Mouse (Mus musculus): ENCODE measurements around the gene Flt3.

The Flt3 gene

DNA sequence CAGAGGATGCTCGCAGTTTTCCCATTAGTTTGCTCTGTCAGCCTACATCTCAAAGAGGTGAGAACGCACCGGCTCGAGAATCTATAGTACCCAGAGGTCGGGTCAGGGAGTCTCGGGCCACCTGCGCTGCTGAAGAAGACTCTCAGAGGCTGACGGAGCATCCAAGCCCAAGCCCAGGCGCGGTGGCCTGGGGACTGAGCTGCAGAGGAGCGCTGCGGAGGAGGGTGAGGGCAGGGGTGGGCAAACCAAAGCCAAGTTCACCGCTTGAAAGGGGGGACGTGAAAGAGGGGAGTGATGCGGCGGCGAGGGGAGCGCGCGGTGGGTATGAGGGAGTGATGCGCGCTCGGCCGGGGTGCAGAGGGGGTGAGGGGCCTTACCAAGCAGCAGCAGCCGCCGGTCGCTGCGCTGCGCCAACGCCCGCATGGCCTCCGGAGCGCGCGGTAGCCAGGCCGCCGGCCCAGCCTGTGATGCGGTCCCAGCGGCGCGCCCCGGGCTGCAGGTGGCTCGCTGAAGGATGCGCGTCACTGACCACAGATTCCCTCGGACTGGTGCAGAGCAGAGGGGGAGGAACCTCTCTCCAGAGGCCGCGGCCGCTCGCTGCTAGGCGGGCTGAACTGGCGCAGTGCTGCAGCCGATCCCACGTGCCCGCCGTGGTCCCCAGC is at the start of gene Flt3:
Gene Flt3 (minus strand): TSS at position 647 of the 662 bp plus-strand sequence.
- peak; percentile 42 to 49 for DNase-seq

DNA sequence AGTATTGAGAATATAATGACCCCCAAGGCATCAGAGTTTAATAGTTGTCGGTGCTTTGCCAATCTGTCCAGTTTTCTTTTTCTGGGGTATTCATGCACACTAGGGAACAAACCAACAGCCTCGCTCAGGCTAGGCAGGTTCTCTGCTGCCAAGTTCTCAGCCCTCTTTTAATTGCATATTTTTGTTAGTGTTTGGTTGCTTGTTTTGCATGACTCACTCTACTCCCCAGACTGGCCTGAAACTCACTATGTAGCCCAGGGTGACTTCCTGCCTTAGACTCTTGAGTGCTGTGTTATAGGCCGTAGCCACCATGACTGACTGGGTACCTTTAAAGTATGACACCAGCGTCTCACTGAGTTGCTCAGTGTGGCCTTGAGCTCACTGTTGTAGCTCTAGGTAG is 48.6 kb upstream of the Flt3 start:
- no peak for DNase-seq

DNA sequence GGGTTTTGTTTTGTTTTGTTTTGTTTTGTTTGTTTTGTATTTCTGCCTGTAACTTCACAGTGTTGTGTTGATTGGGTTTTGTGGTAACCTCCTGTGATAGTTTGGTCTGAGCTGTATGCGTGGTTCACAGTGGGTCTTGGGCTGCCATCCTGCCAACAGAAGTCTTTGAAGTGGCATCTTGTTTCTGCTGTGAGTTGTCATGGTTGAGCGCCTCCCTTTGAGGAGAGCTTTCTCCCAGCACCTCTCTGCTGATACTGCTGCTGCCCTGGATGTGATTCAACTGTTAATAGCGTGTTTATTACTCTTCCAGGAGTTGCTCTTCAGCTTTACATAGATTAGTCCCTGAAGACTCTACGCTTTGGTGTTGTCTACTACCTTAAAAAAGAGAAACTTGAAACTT is 48.2 kb upstream of the Flt3 start:
- DNase-seq: no peak

DNA sequence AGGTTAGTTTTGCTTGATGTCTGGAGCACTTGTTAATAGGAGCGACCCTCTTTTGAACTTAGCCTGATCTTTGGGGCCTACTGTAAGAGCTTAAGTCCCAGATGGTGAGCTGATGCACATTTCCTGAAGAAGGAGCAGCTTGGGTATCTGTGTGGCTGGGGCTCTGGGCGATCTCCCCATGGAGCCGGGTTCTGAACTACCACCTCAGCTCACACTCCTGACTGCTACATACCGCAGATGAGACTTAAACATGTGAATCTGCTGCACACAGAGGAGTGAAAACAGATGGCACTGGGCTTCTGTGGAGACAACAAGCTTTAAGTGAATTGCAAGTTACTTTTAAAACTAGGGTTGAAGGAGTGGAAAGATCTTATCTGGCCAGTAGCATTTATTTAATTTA is 45.0 kb upstream of the Flt3 start:
- DNase-seq: no peak

DNA sequence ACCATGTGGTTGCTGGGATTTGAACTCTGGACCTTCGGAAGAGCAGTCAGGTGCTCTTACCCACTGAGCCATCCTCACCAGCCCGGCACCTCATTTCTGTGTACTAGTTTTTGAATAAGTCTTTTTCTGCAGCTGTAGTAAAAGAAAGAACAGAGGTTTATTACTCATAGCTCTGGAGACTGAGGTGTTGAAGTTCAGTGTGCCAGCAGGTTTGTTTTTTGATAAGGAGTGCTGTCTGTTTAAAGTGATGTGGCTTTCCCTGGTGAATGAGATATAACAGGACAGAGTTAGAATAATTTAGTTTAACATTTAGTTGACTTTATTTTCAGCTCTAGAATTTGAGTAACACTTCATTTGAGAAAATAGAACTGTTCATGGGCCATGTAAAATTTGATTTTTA is 44.5 kb upstream of the Flt3 start:
- DNase-seq: no peak

DNA sequence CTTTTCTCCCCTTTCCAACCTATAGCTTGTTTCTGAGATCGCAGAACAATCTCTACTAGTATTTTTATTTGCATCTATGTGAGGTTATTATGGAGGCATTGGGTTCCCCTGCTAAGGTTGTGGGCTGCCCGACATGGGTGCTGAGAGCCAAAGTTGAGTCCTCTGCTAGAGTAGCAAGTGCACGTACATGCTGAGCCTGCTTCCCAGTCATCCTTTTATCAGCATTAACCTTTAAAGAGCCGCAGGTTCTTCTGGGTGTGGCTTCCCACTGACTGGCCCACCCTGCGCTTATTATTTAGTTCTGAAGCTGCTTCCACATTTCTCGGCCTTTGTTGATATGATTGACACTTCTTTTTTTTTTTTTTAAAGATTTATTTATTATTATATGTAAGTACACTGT is 44.0 kb upstream of the Flt3 start:
- no peak for DNase-seq

DNA sequence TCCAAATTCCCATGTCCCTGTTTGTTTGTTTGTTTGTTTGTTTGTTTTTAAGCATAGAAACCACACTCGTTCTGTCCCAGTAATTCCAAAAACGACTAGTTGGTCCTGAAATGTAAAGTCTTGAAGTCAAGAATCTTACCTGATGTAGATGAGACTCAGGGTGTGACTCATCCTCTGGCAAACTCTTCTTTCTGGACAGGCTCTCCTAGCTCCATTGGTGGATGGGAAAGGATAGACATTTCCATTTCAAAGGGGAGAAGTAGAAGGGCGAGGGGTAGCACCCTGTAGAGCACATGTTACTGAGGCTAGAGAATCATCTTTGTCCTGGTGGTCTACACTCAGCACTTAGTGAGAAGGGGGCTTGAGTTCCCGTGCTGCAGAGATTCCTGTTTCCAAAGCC is 42.5 kb upstream of the Flt3 start:
- DNase-seq: no peak

DNA sequence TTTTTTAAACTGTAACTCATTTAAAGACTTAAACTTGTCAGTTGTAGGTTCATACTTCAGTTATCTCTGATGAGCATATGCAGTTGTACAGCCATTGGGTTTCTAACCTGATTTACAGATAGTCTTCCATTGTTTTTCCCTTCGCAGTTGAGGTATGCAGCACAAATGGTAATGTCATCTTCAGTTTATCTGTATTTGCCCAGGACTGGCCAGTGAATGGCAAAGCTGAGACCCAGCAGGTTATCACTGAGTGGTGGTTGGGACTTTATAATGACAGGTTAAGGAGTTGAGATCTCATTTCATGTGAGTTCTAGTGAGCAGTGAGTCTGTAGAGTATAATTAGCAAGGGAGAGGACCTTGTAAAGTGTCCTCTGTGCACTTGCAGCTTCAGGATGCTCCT is 41.7 kb upstream of the Flt3 start:
- no peak for DNase-seq

DNA sequence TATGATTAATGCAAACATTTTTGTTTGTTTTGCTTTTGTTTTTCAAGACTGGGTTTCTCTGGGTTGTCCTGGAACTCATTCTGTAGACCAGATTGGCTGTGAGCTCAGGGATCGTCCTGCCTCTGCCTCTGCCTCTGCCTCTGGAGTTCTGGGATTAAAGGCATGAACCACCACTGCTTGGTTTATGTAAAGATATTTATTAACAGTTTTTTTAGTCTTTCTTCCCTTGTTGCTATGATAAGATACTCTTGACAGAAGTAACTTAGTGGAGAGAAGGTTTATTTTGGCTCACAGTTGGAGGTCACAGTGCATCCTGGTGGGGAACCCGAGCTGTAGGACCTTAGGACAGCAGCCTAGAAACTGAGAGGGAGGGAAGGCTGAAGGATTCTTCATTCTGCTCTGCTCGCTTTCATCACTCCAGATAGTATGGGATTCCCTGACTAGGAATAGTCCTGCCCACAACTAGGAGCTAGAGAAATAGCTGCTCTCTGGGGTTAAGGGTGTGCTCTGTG is 40.8 kb upstream of the Flt3 start:
- DNase-seq: no peak

DNA sequence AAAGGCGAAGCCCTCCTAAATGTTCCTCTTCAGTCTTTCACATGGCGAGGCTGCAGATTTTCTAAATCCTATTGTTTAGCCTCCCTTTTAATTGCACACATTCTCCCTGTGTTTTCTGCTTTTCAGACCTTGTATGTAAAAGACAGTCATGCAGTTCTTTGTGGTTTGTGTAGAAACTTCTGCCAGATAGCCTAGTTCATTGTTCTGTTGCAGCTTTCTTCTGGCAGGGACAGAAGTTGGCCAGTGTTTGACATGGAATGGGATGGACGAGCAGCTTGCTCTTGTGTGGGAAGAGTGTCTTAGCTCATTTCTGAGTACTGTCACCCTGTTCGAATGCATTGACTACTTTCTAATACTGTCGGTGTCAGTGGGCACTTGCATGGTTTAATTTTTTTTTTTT is 36.2 kb upstream of the Flt3 start:
- no peak for DNase-seq

DNA sequence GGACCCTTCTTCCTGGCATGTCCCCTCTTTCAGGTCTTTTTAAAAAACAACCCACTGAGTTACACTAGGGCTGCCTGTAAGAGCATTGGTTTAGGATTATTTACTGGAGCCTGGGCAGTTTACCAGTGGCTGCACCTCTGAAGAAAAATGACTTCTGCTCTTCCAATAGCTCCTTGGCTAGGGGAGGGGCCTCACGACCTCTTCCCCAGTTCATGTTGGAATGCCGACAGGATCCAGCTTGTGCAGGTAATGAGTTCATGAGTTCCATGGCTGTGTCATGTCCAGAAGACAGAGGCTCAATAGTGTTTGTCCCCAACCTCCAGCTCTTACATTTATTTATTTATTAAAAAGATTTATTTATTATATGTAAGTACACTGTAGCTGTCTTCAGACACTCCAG is 35.5 kb upstream of the Flt3 start:
- DNase-seq: no peak

DNA sequence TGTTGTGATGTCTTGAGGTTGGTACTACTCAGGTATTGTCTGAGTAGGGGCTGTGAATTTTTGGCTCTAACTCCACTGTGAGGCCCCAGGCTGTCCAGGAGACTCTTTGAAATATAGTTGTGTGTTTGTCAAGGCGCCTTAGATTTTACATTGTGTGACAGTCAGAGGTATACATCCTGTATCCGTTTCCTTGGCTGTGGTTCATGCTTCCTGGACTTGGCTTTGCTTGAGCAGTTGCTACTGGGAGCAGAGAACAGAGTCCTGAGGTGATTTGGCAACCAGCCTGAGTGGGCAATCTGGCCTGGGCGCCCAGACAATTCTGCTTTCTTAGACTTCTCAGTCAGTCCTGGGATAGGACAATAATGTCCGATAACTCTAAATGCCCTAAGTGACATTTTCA is 34.9 kb upstream of the Flt3 start:
- peak; percentile 95 to 98 for DNase-seq

DNA sequence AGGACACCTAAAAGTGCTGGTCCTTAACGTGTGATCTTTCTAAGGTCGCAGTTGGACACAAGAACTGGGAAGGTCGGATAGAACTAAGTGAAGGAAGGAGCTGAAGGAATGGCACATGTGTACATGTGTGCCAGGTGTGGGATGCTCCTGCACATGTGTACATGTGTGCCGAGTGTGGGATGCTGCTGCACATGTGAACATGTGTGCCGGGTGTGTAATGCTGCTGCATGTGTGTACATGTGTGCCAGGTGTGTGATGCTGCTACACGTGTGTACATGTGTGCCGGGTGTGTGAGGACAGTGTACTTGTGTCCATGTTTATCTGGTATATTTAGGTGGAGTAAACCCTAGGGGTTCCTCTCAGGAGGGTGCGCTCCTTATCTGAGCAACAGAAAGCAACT is 32.6 kb upstream of the Flt3 start:
- no peak for DNase-seq

DNA sequence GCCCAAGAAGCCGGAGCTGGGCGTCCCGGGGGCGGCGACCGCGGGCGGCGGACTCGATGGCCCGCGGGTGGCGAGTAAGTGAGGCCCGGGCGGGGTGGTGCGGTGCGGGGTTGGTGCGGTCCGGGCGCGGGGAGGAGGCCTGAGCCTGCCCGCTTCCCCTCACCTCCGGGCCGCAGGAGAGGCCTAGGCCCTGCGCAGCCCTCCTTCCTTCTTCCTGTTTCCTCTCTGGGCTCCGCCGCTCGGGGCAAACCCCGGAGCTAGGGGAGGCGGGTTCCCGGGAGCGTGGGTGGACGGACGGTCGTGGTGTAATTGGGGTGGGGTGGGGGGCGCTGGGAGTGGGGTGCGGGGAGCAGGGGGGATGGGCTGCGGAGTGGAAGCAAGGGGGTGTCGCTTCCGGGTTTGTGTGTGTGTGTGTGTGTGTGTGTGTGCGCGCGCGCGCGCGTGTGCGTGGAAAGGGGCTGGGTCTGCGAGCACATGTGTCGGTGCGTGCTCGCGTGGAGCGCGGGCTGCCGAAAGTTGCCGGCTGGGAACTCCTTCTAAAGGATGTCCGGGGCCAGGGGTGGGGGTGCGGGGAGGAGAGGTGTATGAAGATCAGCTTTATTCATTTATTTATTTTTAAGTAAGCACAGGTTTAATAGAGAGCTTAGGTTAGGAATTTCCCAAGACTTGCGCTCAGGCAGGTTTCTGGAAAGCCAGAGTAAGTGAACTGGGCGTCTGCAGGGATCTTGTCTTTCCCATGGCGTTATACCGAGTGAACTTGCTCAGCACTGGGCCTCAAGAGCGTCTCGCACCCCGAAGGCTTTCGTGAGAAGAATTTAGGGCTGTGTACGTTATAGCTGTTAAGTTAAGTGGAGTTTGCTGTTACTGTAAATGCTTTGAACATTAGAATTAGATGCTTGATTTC is 30.9 kb upstream of the Flt3 start:
- DNase-seq: peak; percentile 84 to 87

DNA sequence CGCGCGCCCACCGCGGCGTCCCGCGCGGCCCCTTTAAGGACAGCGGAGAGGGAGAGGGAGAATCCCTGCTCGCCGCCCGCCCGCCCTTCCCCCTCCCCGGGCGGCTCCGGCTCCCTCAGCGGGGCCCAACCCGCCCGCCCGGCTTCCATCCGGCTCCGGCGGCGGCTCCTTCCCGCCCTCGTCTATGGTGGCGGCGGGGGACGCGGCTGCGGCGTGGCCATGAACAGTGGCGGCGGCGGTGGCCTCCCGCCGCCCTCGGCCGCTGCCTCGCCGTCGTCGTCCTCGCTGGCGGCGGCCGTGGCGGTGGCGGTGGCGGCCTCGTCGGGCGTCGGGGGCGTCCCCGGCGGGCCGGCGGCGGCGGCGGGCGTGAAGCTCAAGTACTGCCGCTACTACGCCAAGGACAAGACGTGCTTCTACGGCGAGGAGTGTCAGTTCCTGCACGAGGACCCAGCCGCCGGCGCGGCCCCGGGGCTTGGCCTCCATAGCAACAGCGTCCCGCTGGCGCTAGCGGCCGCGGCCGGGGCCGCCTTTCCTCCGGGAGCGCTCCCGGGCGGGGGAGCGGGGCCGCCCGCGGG is 30.2 kb upstream of the Flt3 start:
- peak; percentile 64 to 66 for DNase-seq

DNA sequence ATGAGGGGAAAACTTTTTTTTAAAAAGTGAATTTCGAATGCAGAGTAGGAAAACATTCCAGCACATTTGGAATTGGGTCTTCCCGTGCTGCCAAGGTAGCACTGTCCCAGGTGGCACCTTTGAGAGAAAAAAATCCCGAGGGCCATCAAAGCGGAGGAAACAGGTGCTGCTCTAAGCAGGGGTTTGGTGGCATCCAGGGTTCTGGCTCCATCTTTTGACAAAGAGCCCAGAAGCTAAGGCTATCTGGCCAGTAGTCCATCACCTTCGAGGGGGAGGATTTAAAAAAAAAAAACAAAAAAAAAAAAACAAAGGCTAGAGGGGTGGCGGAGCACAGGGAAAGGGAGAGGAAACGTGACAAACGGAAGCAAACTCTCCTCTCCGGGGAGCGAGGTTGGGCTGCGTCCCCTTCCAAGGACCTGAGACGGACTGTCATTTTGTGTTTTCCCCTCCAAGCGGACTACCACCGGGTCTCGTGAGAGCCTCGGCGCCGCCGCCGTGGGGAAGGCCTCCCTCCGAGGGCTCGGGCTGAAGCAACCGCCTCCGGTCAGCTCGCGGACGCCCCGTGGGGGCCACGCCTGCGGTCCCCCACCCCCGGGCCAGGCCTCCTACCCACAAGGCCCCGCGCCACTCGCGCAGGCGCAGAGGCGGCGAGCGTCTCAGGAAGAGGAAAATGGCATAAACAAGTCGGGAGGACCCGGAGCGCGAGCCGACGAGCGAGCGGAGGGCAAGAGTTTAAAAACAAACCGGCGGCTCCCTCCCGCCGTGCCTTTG is 29.4 kb upstream of the Flt3 start, which contains the start of gene Pan3:
Gene Pan3 (plus strand): TSS at position 627 of the 771 bp plus-strand sequence.
- DNase-seq: peak; percentile 96 to 97

DNA sequence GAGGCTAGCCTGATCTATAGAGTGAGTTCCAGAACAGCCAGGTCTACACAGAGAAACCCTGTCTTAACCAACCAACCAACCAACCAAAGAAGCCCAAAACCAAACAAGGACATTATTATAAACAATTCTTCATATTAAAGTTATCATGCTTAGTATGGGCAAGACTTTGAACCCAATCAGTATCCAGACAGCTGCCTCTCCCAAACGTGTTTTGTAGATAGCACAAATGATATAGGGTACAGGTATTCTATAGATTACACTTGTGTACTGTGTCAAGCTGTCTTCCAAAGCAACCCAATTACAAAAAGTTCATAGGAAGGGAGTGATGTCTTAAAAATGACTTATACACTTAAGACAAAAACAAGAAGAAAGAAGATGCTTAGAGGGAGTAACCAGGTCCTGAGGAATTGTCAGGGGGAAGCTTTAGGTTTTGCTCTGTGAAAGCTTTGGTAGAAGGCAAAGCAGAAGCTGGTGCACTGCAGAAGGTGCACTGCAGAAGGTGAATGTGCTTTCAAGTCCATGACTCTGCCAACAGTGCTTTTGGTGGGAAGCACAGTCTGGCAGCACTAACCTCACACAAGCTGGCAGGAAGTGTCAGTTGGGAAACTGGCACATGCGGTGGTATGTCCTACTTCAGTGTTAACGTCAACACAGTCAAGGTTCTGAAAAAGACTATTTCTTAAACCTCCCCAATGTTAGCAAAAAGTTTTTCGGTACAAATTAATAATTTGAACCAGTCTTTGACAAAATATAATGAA is 25.9 kb upstream of the Flt3 start:
- peak; percentile 68 to 79 for DNase-seq

DNA sequence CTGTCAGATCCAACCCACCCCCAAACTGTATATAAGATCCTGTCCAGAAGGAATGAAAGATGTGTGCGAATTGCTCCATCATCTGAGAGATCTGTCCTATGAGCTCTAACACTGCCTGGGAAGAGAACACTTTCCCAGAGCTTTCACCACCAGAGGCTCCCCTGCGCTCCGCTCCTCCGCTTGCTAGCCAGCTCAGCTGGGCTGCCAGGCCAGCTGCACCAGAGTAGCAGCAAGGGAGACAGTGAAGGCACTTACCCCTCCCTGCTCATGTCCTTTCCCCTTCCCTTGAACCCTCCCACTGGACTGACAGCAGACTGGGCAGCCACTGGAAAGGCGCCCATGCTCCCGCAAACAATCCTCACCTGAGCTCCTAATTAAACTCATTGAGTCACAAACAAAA is 23.3 kb upstream of the Flt3 start:
- no peak for DNase-seq

DNA sequence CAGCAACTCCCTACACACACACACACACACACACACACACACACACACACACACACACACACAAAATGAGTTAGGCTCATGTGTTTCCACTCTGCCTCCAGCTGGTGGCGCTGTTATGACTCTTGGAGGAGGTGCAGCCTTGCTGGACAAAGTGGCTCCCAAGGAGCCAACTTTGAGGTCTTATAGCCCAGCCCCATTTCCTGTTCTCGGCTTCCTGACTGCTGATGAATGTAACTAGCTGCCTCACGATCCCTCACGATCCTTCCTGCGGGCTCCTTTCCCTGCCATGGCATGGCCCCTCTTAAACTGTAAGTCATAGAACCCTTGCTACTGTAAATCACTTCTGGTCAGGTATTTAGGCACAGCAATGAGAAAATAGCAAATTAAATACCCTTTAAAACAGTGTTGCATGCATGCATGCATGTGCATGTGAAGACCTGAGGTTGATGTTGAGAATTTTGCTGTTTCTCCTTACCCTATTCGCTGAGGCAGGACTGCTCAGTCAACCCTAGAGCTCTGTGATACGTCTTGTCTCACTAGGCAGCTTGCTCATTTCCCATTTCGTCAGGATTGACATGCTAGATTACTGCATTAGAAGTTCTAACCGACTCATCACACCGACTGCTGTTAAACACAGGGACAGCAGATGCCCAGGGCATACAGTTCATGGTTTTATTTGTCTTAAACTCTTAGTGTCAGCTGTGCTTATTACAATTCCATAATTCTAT is 18.3 kb upstream of the Flt3 start:
- peak in 1 of 2 experiments; percentile 75 for DNase-seq

DNA sequence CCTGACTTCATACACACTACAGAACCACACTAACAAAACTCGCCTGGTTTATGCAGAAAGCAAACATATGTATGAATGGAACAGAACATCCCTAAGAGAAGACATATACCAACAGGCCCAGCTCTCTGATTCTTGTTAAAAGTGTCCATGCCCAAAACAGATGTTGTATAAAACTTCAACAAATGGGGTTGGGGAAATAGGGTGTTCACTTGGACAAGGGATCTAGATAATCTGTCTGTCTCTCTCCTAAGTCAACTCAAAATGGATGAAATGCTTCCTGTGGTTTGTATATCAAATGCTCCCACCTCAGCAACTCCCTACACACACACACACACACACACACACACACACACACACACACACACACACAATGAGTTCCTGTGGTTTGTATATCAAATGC is 17.7 kb upstream of the Flt3 start:
- no peak for DNase-seq

DNA sequence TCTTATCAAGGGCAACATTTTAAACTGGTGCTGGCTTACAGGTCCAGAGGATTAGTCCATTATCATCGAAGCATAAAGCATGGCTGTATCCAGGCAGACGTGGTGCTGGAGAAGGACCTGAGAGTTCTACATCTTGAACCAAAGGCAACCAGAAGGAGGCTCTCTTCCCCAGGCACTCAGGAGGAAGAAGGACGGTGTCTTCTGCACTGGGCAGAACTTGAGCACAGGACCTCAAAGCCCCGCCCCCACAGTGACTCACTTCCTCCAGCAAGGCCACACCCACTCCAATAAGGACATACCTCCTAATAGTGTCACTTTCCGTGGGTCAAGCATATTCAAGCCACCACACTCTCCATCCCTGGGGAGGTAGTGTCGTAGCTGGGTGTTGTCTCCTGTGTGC is 10.3 kb upstream of the Flt3 start:
- no peak for DNase-seq

Data from cerebellum, postnatal 14 days (tissue).